Mouse (Mus musculus): ENCODE data around the gene Hivep3.

Gene Hivep3

GRCm38 (mm10) chr4:120000881-120001280 is 267.3 kb downstream of the Hivep3 start:
- DNase-seq (ENCODE audit: extremely low spot score, low read depth, low spot score) = no peak

GRCm38 (mm10) chr4:120003006-120003405 is 269.4 kb downstream of the Hivep3 start:
- no peak for DNase-seq (ENCODE audit: extremely low spot score, low read depth, low spot score)

GRCm38 (mm10) chr4:120006046-120006445 is 272.5 kb downstream of the Hivep3 start:
- no peak for DNase-seq (ENCODE audit: extremely low spot score, low read depth, low spot score)

DNA sequence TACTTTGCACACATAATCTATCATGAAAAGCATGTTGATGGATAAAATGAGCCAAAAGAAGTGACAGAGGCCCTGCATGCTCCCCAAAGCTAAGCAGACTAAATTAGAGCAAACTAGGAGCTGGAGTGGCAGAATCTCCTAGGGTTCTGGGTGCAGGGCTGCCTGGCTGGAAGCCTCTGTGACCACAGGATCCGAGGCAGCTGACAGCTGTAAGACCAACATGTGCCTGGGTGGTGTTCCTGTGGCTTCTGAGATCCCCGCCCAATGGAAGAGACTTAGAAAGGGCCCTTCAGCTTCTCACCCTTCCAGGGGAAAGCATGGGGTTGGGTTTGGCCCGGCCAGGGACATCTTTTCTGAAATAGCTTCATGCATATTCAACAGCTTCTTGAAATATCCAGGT is 274.3 kb downstream of the Hivep3 start:
- no peak for DNase-seq (ENCODE audit: extremely low spot score, low read depth, low spot score)

DNA sequence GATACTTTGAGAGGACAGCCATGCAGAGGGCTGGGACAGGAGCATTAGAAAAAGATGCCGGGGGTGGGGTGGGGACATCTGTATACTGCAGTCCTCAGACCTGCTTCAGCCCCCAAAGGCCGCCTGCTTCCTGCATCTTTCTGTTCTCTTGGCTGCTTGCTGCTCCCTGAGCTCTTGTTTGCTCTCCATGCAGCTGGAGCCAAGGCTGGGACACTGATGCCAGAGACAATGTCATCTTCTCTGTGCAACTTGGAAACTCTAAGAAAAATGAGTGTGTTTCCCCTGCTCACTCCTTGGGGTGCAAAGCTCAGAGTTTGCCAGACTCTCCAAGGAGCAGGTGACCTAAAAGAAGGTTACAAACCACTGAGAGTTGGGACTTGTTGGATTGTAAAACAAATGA is 275.6 kb downstream of the Hivep3 start:
- DNase-seq (ENCODE audit: extremely low spot score, low read depth, low spot score) = no peak

DNA sequence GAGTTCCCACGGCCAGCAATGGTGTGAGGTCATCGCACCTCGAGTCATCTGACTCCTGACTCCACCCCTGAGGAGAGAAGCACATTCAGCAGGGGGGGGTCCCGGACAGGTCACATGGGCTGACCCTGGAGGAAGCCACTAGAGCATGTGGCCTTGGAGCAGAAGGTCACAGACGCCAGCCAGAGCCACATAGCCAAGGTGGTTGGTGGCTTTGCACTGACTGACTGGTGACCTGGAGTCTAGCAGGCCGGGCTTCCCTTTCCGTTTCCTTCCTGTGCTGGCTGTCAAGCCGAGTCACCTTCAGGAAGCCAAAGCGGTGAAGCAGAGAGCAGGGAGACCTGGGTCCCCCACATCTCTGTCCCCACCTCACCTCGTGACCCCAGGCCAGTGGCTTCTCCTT is 278.2 kb downstream of the Hivep3 start:
- no peak for DNase-seq (ENCODE audit: extremely low spot score, low read depth, low spot score)

DNA sequence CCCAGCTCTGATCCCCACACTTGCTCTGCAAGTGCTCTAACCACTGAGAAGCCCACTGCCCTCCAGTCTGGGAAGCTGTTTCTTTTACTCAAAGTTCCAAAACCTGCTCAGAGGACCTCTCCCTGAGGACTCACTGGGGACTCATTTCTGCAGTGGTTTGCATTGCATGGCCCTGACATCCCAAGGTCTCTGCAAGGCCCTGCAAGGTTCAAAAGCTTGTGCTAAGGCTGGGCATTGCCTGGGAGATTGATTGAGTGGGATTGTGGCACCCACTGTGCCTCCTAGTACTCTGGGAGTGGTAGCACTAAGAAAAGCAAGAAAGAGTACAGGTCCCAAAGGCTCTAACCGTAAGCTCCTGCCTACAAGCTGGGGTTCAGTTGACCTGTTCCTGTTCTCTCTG is 279.3 kb downstream of the Hivep3 start:
- no peak for DNase-seq (ENCODE audit: extremely low spot score, low read depth, low spot score)

DNA sequence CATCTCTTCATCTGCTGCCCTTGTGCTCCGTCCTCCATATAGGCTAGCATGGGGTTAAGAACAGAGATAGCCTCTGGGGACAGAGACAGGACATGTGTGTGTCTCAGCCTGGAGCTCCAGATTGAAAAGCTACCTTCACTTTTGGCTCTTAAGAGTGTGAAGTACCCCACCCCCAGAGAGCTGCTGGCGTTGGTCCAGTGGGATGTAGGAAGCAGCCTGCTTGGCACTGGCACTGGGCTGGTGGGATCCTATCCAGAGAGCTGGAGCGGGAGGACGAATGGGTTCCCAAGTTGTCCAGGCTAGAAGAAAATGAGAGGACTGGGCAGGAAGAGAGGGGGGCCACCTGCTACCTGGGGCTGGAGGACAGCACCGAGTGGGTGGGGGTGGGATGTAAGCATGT is 284.8 kb downstream of the Hivep3 start:
- DNase-seq (ENCODE audit: extremely low spot score, low read depth, low spot score) = no peak

GRCm38 (mm10) chr4:120022392-120022791 is 288.8 kb downstream of the Hivep3 start:
- no peak for DNase-seq (ENCODE audit: extremely low spot score, low read depth, low spot score)

DNA sequence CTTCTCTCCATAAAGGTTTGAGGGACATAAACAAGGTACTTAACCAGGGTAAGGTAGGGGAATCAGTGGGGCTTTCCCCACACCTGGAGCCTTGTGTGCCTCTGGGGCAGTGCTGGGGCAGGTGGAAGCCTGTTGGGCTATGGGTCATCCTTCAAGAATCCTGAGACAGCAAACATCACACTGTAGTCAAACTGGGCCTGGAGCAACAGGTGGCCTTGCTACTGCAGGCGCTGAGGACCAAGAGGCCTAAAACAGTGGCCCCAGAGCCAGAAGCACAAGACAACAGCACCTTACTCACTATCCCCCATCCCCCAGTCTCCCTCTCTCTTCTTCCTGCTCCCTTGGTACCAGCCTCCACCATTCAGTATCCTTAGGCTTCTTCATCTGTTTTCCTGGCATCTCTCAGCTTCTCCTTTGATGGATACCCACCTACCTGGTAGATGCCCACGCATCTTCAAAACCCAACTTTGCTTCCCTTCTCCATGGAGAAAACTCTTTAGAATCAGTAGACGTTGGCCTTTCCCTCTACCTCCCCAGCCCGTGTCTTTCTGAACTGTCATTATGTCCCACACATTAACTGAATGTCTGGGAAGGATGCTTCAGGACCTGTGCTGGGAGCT is 289.7 kb downstream of the Hivep3 start:
- no peak for DNase-seq (ENCODE audit: extremely low spot score, low read depth, low spot score)

GRCm38 (mm10) chr4:120024071-120024470 is 290.5 kb downstream of the Hivep3 start:
- no peak for DNase-seq (ENCODE audit: extremely low spot score, low read depth, low spot score)

- DNase-seq (ENCODE audit: extremely low spot score, low read depth, low spot score) = no peak
Measured at GRCm38 (mm10) chr4:120027671-120028070, 294.1 kb downstream of the Hivep3 start.

DNA sequence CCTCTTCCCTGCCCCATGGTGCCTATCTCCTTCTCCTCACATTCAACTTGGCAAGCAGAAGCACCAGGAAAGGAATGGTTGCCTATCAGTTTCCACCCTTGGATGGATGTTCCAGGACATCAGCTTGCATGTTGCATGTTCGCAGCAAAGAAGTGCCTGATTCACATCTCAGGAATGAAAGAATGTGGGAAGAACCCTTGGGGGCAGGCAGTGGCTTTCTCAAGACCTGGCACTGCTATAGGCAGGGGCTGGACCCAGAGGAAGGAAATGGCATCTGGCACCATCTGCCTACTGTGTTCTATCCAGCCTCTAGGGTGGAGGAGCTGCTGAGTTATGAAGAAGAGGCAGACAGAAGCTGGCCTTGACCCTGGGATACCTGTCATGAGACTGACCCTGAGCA is 296.4 kb downstream of the Hivep3 start:
- no peak for DNase-seq (ENCODE audit: extremely low spot score, low read depth, low spot score)

- no peak for DNase-seq (ENCODE audit: extremely low spot score, low read depth, low spot score)
Measured at GRCm38 (mm10) chr4:120032320-120032983, 298.9 kb downstream of the Hivep3 start.

- no peak for DNase-seq (ENCODE audit: extremely low spot score, low read depth, low spot score)
Measured at GRCm38 (mm10) chr4:120032984-120033355, 299.4 kb downstream of the Hivep3 start.

DNA sequence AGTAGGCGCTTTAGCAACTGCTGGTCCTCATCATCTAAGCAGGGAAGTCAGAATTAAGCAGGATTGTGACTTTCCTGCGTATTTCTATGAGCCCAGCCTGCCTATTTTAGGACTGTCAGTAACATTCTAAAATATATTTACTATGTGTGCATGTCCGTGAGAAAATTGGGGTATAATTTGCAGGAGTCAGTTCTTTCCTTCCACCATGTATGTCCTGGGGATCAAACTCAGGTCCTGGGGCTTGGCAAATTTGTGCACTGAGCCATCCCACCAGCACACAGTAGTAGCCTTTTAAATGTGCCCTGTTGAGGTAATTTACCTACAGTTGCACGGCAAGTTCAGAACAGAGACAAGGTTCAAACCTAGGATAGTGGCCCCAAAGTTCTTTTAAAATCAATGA is 302.7 kb downstream of the Hivep3 start:
- no peak for DNase-seq (ENCODE audit: extremely low spot score, low read depth, low spot score)

DNA sequence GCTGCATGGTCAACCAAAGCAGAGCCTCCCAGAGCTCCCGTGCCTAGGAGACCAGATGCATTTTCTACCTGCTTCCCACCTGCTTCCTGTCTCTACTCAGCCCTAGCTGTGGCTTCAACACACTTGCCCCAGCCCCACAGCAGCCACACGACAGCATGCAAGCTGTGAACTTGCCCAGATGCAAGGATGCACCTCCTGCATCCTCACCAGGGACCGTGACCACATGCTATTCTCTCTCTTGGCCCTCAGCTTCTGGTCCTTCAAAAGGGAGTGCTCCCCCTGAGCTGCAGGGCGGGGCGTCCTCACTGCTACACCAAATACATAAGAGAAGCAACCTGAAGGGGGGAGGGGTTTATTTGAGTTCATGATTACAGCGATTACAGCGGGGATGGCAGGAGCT is 303.4 kb downstream of the Hivep3 start:
- DNase-seq (ENCODE audit: extremely low spot score, low read depth, low spot score) = no peak

DNA sequence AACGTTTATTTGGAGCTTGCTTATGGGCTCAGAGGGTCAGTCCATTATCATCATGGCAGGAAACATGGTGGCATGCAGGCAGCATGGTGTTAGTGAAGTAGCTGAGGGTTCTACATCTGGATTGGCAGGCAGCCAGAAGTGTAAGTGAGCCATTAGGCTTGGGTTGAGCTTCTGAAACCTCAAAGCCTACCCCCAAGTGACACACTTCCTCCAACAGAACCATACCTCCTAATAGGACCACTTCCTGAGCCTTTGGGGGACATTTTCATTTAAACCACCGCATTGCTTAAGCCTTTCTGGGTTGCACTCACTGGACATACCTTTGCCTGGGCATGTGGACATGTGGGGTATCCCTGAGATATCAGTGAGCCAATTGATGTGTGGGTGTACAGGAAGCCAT is 307.9 kb downstream of the Hivep3 start:
- DNase-seq (ENCODE audit: extremely low spot score, low read depth, low spot score) = no peak

- no peak for DNase-seq (ENCODE audit: extremely low spot score, low read depth, low spot score)
Measured at GRCm38 (mm10) chr4:120042480-120042879, 308.9 kb downstream of the Hivep3 start.

DNA sequence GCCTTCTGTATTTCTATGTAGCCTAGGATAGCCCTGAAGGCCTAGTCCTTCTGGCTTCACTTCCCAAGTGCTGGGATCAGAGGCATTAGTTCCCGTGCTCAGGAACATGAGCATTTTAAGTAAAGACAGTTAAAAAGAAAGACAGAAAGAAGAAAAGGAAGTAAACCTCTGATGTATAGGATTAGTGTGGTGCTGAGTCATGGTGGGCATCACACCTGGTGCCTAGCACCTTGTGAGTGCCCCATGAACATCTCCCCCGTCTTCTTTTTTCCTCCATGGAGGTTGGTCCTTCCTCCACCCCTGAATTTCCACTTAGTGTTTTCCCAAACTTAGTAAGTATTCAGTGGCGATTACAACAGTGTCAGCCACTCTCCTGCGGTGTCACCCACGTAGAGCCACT is 311.0 kb downstream of the Hivep3 start:
- DNase-seq (ENCODE audit: extremely low spot score, low read depth, low spot score) = no peak

DNA sequence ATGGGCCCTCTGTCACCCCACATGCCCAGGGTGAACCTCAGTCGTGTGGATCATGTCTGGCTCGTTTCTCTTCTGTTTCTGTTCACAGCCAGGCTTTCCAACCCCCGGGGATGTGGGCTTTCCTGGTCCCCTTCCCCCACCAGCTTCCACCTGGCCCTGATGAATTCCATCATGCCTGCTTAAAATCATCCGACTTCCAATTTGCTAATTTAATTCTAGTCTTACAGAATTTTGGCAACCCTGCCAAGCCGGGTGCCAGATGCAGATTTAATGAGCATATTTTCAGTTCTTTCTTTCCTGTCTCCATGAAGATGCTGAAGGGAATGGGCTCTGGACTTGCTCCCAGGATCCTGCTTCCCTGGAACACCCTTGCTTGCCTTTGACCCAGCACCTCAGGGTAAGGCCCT is 311.6 kb downstream of the Hivep3 start:
- no peak for DNase-seq (ENCODE audit: extremely low spot score, low read depth, low spot score)

DNA sequence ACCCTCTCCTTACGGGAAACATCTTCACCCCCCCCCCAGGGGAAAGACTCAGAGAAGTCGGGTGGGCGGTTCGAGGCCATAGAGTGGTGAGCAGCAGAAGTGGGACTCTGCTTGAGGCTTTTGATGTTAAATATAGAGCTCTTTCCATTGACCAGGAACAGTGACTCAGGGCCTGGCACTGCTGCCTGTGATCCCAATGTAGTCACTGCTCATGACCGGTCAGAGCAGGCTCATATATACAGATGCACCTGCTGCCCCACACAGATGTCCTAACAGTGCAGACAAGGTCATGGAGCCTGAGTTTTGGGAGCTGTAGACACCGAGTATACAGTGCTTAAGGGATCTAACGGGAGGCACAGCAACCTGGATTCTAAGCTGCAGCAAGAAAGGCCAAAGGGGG is 312.3 kb downstream of the Hivep3 start:
- DNase-seq (ENCODE audit: extremely low spot score, low read depth, low spot score) = no peak

DNA sequence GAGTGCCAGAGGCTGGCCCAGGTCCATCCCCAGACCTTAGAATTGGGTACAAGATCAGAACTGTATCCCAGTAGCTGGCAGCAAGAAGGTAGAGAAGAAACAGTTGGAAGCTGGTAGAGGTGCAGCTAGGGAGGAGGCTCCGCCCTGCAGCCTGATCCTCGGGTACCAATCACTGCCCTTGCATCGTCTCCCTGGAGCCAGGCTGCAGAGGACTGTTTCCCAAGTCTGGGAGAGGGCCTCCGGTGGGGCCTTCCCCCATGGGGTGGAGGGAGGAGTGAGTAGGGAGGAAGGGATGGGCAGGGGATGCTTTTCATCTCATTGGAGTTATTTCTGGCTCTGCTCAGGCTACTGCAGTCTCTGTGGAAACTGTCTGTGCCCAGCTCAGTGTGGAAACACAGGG is 313.5 kb downstream of the Hivep3 start:
- no peak for DNase-seq (ENCODE audit: extremely low spot score, low read depth, low spot score)

Data from hindlimb bud, embryonic 11.5 days (tissue).